Mouse (Mus musculus): ENCODE data around the gene Olfm1. TPM values are rescaled to one million over a fixed set of nuclear protein-coding genes. Genes with fewer than 3 reads are reported as not detected.

Olfm1 gene
- total and polyA plus RNA-seq, 2 experiments from 2014 or later = 4.0 to 4.7 TPM

GRCm38 (mm10) chr2:28147248-28147794 lies 45.5 kb upstream of the Olfm1 start:
- Histone ChIP-seq H3K4me2 (ENCODE audit: low read depth, low read length) (no peak overlapping the region), H3K4me1 (ENCODE audit: control insufficient read depth, insufficient read depth) (no peaks in the 10 kb centered on the region), H3K27me3 (ENCODE audit: control insufficient read depth, insufficient read depth, low read length) (no peaks in the 10 kb centered on the region), H3K9me3 (replicated peaks; ENCODE audit: control insufficient read depth, low read length) (no peaks in the 10 kb centered on the region; the same call in 1 of the 2 replicates), H3K27ac (ENCODE audit: low read depth) (no peak overlapping the region), H3K36me3 (replicated peaks; ENCODE audit: control insufficient read depth, insufficient read depth, low read length) (no peaks in the 10 kb centered on the region), H3K9ac (replicated peaks; ENCODE audit: low read depth, low read length) (no peak overlapping the region), H3K4me3 (ENCODE audit: low read depth, low read length) (no peak overlapping the region)
- 48% methylated on average over 5 of the region's 5 CpGs for WGBS
- DNase-seq (ENCODE audit: low spot score) (no peak), ATAC-seq (ENCODE audit: insufficient read depth, low read depth) (no peak)
- TF ChIP-seq CTCF (IDR thresholded peaks at IDR 0.05; ENCODE audit: low read depth) (no peak), EP300 (IDR thresholded peaks at IDR 0.05; ENCODE audit: low read depth) (no peak)

- Histone ChIP-seq H3K27ac (ENCODE audit: low read depth) (no peak overlapping the region), H3K4me1 (ENCODE audit: control insufficient read depth, insufficient read depth) (no peaks in the 10 kb centered on the region), H3K9ac (replicated peaks; ENCODE audit: low read depth, low read length) (no peak overlapping the region), H3K9me3 (replicated peaks; ENCODE audit: control insufficient read depth, low read length) (no peaks in the 10 kb centered on the region; the same call in 1 of the 2 replicates), H3K36me3 (replicated peaks; ENCODE audit: control insufficient read depth, insufficient read depth, low read length) (no peaks in the 10 kb centered on the region), H3K27me3 (ENCODE audit: control insufficient read depth, insufficient read depth, low read length) (no peaks in the 10 kb centered on the region), H3K4me3 (ENCODE audit: low read depth, low read length) (no peak overlapping the region), H3K4me2 (ENCODE audit: low read depth, low read length) (no peak overlapping the region)
- 77% methylated on average over 11 of the region's 11 CpGs for WGBS
- DNase-seq (ENCODE audit: low spot score) = no peak
- TF ChIP-seq EP300 (IDR thresholded peaks at IDR 0.05; ENCODE audit: low read depth) = no peak
- no peak for TF ChIP-seq CTCF (IDR thresholded peaks at IDR 0.05; ENCODE audit: low read depth)
- ATAC-seq (ENCODE audit: insufficient read depth, low read depth) = no peak
Measured at GRCm38 (mm10) chr2:28149688-28150087, 43.1 kb upstream of the Olfm1 start.

- no peak overlapping the region for H3K9ac ChIP-seq (replicated peaks; ENCODE audit: low read depth, low read length)
- TF ChIP-seq EP300 (IDR thresholded peaks at IDR 0.05; ENCODE audit: low read depth) (no peak), CTCF (IDR thresholded peaks at IDR 0.05; ENCODE audit: low read depth) (no peak)
- H3K36me3 ChIP-seq (replicated peaks; ENCODE audit: control insufficient read depth, insufficient read depth, low read length) = no peaks in the 10 kb centered on the region
- H3K4me1 ChIP-seq (ENCODE audit: control insufficient read depth, insufficient read depth) = no peaks in the 10 kb centered on the region
- 69% methylated on average over 7 of the region's 7 CpGs for WGBS
- H3K4me2 ChIP-seq (ENCODE audit: low read depth, low read length) = no peak overlapping the region
- no peak overlapping the region for H3K4me3 ChIP-seq (ENCODE audit: low read depth, low read length)
- H3K27me3 ChIP-seq (ENCODE audit: control insufficient read depth, insufficient read depth, low read length) = no peaks in the 10 kb centered on the region
- no peak for DNase-seq (ENCODE audit: low spot score)
- H3K9me3 ChIP-seq (replicated peaks; ENCODE audit: control insufficient read depth, low read length) = no peaks in the 10 kb centered on the region
- ATAC-seq (ENCODE audit: insufficient read depth, low read depth) = no peak
- H3K27ac ChIP-seq (ENCODE audit: low read depth) = no peak overlapping the region
Measured at GRCm38 (mm10) chr2:28160568-28160967, 32.2 kb upstream of the Olfm1 start.

- ATAC-seq (ENCODE audit: insufficient read depth, low read depth) (no peak), DNase-seq (ENCODE audit: low spot score) (no peak)
- Histone ChIP-seq H3K27me3 (ENCODE audit: control insufficient read depth, insufficient read depth, low read length) (no peaks in the 10 kb centered on the region), H3K9ac (replicated peaks; ENCODE audit: low read depth, low read length) (no peak overlapping the region), H3K9me3 (replicated peaks; ENCODE audit: control insufficient read depth, low read length) (no peaks in the 10 kb centered on the region), H3K4me1 (ENCODE audit: control insufficient read depth, insufficient read depth) (no peaks in the 10 kb centered on the region), H3K27ac (ENCODE audit: low read depth) (no peak overlapping the region), H3K36me3 (replicated peaks; ENCODE audit: control insufficient read depth, insufficient read depth, low read length) (no peaks in the 10 kb centered on the region), H3K4me2 (ENCODE audit: low read depth, low read length) (no peak overlapping the region), H3K4me3 (ENCODE audit: low read depth, low read length) (no peak overlapping the region)
- WGBS = 74% methylated on average over 8 of the region's 8 CpGs
- TF ChIP-seq CTCF (IDR thresholded peaks at IDR 0.05; ENCODE audit: low read depth) = no peak
- no peak for TF ChIP-seq EP300 (IDR thresholded peaks at IDR 0.05; ENCODE audit: low read depth)
Measured at GRCm38 (mm10) chr2:28165570-28165969, 27.2 kb upstream of the Olfm1 start.

- Histone ChIP-seq H3K27me3 (ENCODE audit: control insufficient read depth, insufficient read depth, low read length) (no peaks in the 10 kb centered on the region), H3K9me3 (replicated peaks; ENCODE audit: control insufficient read depth, low read length) (no peaks in the 10 kb centered on the region), H3K9ac (replicated peaks; ENCODE audit: low read depth, low read length) (no peak overlapping the region), H3K4me1 (ENCODE audit: control insufficient read depth, insufficient read depth) (no peaks in the 10 kb centered on the region), H3K4me3 (ENCODE audit: low read depth, low read length) (no peak overlapping the region), H3K27ac (ENCODE audit: low read depth) (no peak overlapping the region), H3K4me2 (ENCODE audit: low read depth, low read length) (no peak overlapping the region), H3K36me3 (replicated peaks; ENCODE audit: control insufficient read depth, insufficient read depth, low read length) (no peaks in the 10 kb centered on the region)
- no peak for ATAC-seq (ENCODE audit: insufficient read depth, low read depth)
- 64% methylated on average over 12 of the region's 12 CpGs for WGBS
- DNase-seq (ENCODE audit: low spot score) = no peak
- TF ChIP-seq CTCF (IDR thresholded peaks at IDR 0.05; ENCODE audit: low read depth) = no peak
- no peak for TF ChIP-seq EP300 (IDR thresholded peaks at IDR 0.05; ENCODE audit: low read depth)
Measured at GRCm38 (mm10) chr2:28169336-28169735, 23.5 kb upstream of the Olfm1 start.

- Histone ChIP-seq H3K9ac (replicated peaks; ENCODE audit: low read depth, low read length) (no peak overlapping the region), H3K9me3 (replicated peaks; ENCODE audit: control insufficient read depth, low read length) (no peaks in the 10 kb centered on the region), H3K27ac (ENCODE audit: low read depth) (no peak overlapping the region), H3K4me1 (ENCODE audit: control insufficient read depth, insufficient read depth) (no peaks in the 10 kb centered on the region), H3K27me3 (ENCODE audit: control insufficient read depth, insufficient read depth, low read length) (no peaks in the 10 kb centered on the region), H3K4me2 (ENCODE audit: low read depth, low read length) (no peak overlapping the region), H3K4me3 (ENCODE audit: low read depth, low read length) (no peak overlapping the region), H3K36me3 (replicated peaks; ENCODE audit: control insufficient read depth, insufficient read depth, low read length) (no peaks in the 10 kb centered on the region)
- 71% methylated on average over 6 of the region's 6 CpGs for WGBS
- TF ChIP-seq CTCF (IDR thresholded peaks at IDR 0.05; ENCODE audit: low read depth) (no peak), EP300 (IDR thresholded peaks at IDR 0.05; ENCODE audit: low read depth) (no peak)
- no peak for ATAC-seq (ENCODE audit: insufficient read depth, low read depth)
- no peak for DNase-seq (ENCODE audit: low spot score)
Measured at GRCm38 (mm10) chr2:28171962-28172361, 20.8 kb upstream of the Olfm1 start.

Measured in heart, postnatal 0 days (tissue).